Mouse (Mus musculus): ENCODE data around the gene Nudt9. TPM values are rescaled to one million over a fixed set of nuclear protein-coding genes. Genes with fewer than 3 reads are reported as not detected.

The Nudt9 gene
- polyA plus RNA-seq, 1 experiment from 2014 or later: 68.2 TPM

DNA sequence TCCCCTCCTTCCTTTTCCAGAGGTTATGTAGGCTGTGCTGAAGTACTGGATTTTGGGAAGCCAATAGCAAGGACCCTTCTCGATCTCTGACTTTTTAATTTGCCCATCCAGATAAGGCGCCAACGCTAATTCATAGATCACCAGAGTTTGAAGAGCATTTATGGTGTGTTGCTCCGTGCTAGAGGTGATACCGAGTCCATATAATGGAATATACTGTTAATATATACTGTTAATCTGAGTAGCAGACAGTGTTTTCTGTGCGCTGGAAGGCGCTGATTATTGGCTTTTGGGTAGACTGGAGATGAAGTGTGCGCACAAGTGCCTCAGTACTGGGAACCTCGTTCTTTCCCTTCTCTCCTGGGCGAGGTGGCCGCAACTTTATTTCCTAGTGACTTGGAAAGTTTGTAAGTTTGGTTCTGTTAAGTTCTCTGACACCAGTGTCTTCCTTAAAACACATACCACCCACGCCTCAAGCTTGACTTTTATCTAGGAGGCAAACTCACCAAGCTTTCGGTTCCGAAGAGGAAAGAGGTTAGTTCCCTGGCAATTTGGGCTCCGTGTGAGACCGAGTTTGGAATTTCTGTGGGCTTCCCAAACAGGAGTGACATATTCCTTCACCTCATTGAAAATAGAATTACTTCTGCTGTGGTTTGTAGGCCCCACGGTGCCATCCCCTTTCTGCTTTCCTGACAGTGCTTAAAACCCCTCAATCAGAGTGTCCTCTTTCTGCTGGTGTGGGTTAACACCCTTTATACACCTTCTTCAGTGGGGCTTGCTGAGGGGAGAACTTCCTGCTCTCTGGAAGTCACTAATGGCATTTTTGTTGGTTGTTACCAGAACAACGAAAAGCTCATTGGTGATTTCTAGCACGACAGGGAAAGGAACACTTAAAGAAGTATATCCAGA is 1.3 kb downstream of the Nudt9 start:
- WGBS: 10% methylated on average over 19 of the region's 19 CpGs
- Histone ChIP-seq H3K9ac (ENCODE audit: low read depth, low read length) (peak overlapping the region; percentile 89), H3K4me1 (replicated peaks; ENCODE audit: control insufficient read depth, insufficient read depth, low read length) (no peaks in the 10 kb centered on the region), H3K4me2 (replicated peaks; ENCODE audit: low read depth, low read length) (peak overlapping the region; percentile 60), H3K4me3 (ENCODE audit: low read depth, low read length) (peak overlapping the region; percentile 76), H3K36me3 (ENCODE audit: control insufficient read depth, insufficient read depth, low read length) (no peaks in the 10 kb centered on the region), H3K27me3 (ENCODE audit: control insufficient read depth, insufficient read depth, low read length) (no peaks in the 10 kb centered on the region), H3K9me3 (ENCODE audit: control insufficient read depth, low read length) (no peaks in the 10 kb centered on the region), H3K27ac (ENCODE audit: low read depth, low read length) (peak overlapping the region; percentile 69)
- peak; percentile 33 for DNase-seq (ENCODE audit: low spot score)
- ATAC-seq (ENCODE audit: low FRiP score): no peak; the same call in 1 of the 2 replicates

GRCm38 (mm10) chr5:104048139-104048538 is 2.0 kb downstream of the Nudt9 start:
- WGBS: 47% methylated on average over 4 of the region's 4 CpGs
- H3K27ac ChIP-seq (ENCODE audit: low read depth, low read length): no peak overlapping the region
- H3K4me1 ChIP-seq (replicated peaks; ENCODE audit: control insufficient read depth, insufficient read depth, low read length): no peaks in the 10 kb centered on the region
- ATAC-seq (ENCODE audit: low FRiP score) (no peak), DNase-seq (ENCODE audit: low spot score) (no peak)
- H3K4me3 ChIP-seq (ENCODE audit: low read depth, low read length): peak overlapping the region; percentile 76; the same call in 1 of the 2 replicates
- no peak overlapping the region for H3K9ac ChIP-seq (ENCODE audit: low read depth, low read length)
- H3K4me2 ChIP-seq (replicated peaks; ENCODE audit: low read depth, low read length): peak overlapping the region; percentile 60; the same call in 1 of the 2 replicates
- no peaks in the 10 kb centered on the region for H3K9me3 ChIP-seq (ENCODE audit: control insufficient read depth, low read length)
- no peaks in the 10 kb centered on the region for H3K36me3 ChIP-seq (ENCODE audit: control insufficient read depth, insufficient read depth, low read length)
- H3K27me3 ChIP-seq (ENCODE audit: control insufficient read depth, insufficient read depth, low read length): no peaks in the 10 kb centered on the region

- Histone ChIP-seq H3K9ac (ENCODE audit: low read depth, low read length) (no peak overlapping the region), H3K27ac (ENCODE audit: low read depth, low read length) (no peak overlapping the region), H3K4me3 (ENCODE audit: low read depth, low read length) (no peak overlapping the region), H3K36me3 (ENCODE audit: control insufficient read depth, insufficient read depth, low read length) (no peaks in the 10 kb centered on the region), H3K9me3 (ENCODE audit: control insufficient read depth, low read length) (no peaks in the 10 kb centered on the region), H3K4me1 (replicated peaks; ENCODE audit: control insufficient read depth, insufficient read depth, low read length) (no peaks in the 10 kb centered on the region), H3K27me3 (ENCODE audit: control insufficient read depth, insufficient read depth, low read length) (no peaks in the 10 kb centered on the region), H3K4me2 (replicated peaks; ENCODE audit: low read depth, low read length) (no peak overlapping the region)
- ATAC-seq (ENCODE audit: low FRiP score) (no peak), DNase-seq (ENCODE audit: low spot score) (peak; percentile 53)
- WGBS: 61% methylated on average over 8 of the region's 8 CpGs
Measured at GRCm38 (mm10) chr5:104052956-104053355, 6.8 kb downstream of the Nudt9 start.

- H3K4me1 ChIP-seq (replicated peaks; ENCODE audit: control insufficient read depth, insufficient read depth, low read length): no peaks in the 10 kb centered on the region
- WGBS: 94% methylated on average over 4 of the region's 4 CpGs
- ATAC-seq (ENCODE audit: low FRiP score): no peak
- H3K36me3 ChIP-seq (ENCODE audit: control insufficient read depth, insufficient read depth, low read length): no peaks in the 10 kb centered on the region
- no peaks in the 10 kb centered on the region for H3K27me3 ChIP-seq (ENCODE audit: control insufficient read depth, insufficient read depth, low read length)
- H3K9me3 ChIP-seq (ENCODE audit: control insufficient read depth, low read length): no peaks in the 10 kb centered on the region
- H3K4me3 ChIP-seq (ENCODE audit: low read depth, low read length): no peak overlapping the region
- no peak overlapping the region for H3K9ac ChIP-seq (ENCODE audit: low read depth, low read length)
- H3K4me2 ChIP-seq (replicated peaks; ENCODE audit: low read depth, low read length): no peak overlapping the region
- DNase-seq (ENCODE audit: low spot score): no peak
- no peak overlapping the region for H3K27ac ChIP-seq (ENCODE audit: low read depth, low read length)
Measured at GRCm38 (mm10) chr5:104054938-104055337, 8.8 kb downstream of the Nudt9 start.

- ATAC-seq (ENCODE audit: low FRiP score) (no peak), DNase-seq (ENCODE audit: low spot score) (no peak)
- Histone ChIP-seq H3K36me3 (ENCODE audit: control insufficient read depth, insufficient read depth, low read length) (no peaks in the 10 kb centered on the region), H3K4me1 (replicated peaks; ENCODE audit: control insufficient read depth, insufficient read depth, low read length) (no peaks in the 10 kb centered on the region), H3K27me3 (ENCODE audit: control insufficient read depth, insufficient read depth, low read length) (no peaks in the 10 kb centered on the region), H3K9me3 (ENCODE audit: control insufficient read depth, low read length) (no peaks in the 10 kb centered on the region), H3K4me2 (replicated peaks; ENCODE audit: low read depth, low read length) (no peak overlapping the region), H3K4me3 (ENCODE audit: low read depth, low read length) (no peak overlapping the region), H3K9ac (ENCODE audit: low read depth, low read length) (no peak overlapping the region), H3K27ac (ENCODE audit: low read depth, low read length) (no peak overlapping the region)
- WGBS: 85% methylated on average over 4 of the region's 4 CpGs
Measured at GRCm38 (mm10) chr5:104055816-104056215, 9.7 kb downstream of the Nudt9 start.

DNA sequence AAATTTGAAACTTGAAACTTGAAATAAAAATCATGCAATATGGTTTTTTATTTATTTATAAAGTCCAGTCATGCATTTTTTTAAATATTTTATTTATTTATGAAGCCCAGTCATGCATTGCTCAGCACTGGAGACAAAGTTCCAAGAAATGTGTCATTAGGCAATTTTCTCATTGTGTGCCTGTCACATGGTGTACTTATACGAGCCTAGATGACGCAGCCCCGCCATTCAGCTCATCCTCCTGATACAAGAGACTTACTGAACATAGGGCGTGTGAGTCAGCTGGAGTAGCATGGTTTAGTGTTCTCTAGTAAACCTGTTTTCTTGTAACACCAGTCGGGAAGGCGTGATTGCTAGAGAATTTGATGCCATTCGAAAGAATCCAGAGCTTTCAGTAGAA is 10.2 kb downstream of the Nudt9 start:
- 86% methylated on average over 7 of the region's 7 CpGs for WGBS
- ATAC-seq (ENCODE audit: low FRiP score) (no peak), DNase-seq (ENCODE audit: low spot score) (no peak)
- Histone ChIP-seq H3K36me3 (ENCODE audit: control insufficient read depth, insufficient read depth, low read length) (no peaks in the 10 kb centered on the region), H3K9me3 (ENCODE audit: control insufficient read depth, low read length) (no peaks in the 10 kb centered on the region), H3K4me3 (ENCODE audit: low read depth, low read length) (no peak overlapping the region), H3K27me3 (ENCODE audit: control insufficient read depth, insufficient read depth, low read length) (no peaks in the 10 kb centered on the region), H3K4me2 (replicated peaks; ENCODE audit: low read depth, low read length) (no peak overlapping the region), H3K4me1 (replicated peaks; ENCODE audit: control insufficient read depth, insufficient read depth, low read length) (no peaks in the 10 kb centered on the region), H3K9ac (ENCODE audit: low read depth, low read length) (no peak overlapping the region), H3K27ac (ENCODE audit: low read depth, low read length) (no peak overlapping the region)

- no peak overlapping the region for H3K9ac ChIP-seq (ENCODE audit: low read depth, low read length)
- H3K9me3 ChIP-seq (ENCODE audit: control insufficient read depth, low read length): no peaks in the 10 kb centered on the region
- no peak overlapping the region for H3K27ac ChIP-seq (ENCODE audit: low read depth, low read length)
- no peaks in the 10 kb centered on the region for H3K36me3 ChIP-seq (ENCODE audit: control insufficient read depth, insufficient read depth, low read length)
- H3K4me3 ChIP-seq (ENCODE audit: low read depth, low read length): no peak overlapping the region
- WGBS: 65% methylated on average over 15 of the region's 15 CpGs
- peak; percentile 55 for DNase-seq (ENCODE audit: low spot score)
- no peaks in the 10 kb centered on the region for H3K27me3 ChIP-seq (ENCODE audit: control insufficient read depth, insufficient read depth, low read length)
- H3K4me1 ChIP-seq (replicated peaks; ENCODE audit: control insufficient read depth, insufficient read depth, low read length): no peaks in the 10 kb centered on the region
- no peak for ATAC-seq (ENCODE audit: low FRiP score)
- H3K4me2 ChIP-seq (replicated peaks; ENCODE audit: low read depth, low read length): no peak overlapping the region
Measured at GRCm38 (mm10) chr5:104058021-104058420, 11.9 kb downstream of the Nudt9 start.

DNA sequence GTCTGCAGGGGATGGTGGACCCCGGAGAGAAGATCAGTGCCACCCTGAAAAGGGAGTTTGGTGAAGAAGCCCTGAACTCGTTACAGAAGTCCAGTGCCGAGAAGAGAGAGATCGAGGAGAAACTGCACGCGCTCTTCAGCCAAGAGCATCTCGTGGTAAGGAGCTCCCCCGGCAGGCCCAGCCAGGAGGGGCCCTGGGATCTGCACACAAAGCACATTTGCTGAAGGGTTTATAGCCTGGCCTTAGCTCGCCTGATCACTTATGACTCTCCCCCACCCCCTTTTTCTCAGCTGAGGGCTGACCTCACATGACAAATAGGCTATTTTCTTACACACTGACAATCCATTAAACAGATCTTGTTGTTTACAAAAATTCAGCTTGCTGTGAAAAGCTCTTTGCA is 13.5 kb downstream of the Nudt9 start:
- Histone ChIP-seq H3K4me3 (ENCODE audit: low read depth, low read length) (no peak overlapping the region), H3K27me3 (ENCODE audit: control insufficient read depth, insufficient read depth, low read length) (no peaks in the 10 kb centered on the region), H3K27ac (ENCODE audit: low read depth, low read length) (no peak overlapping the region), H3K9me3 (ENCODE audit: control insufficient read depth, low read length) (no peaks in the 10 kb centered on the region), H3K4me2 (replicated peaks; ENCODE audit: low read depth, low read length) (no peak overlapping the region), H3K9ac (ENCODE audit: low read depth, low read length) (no peak overlapping the region), H3K36me3 (ENCODE audit: control insufficient read depth, insufficient read depth, low read length) (no peaks in the 10 kb centered on the region), H3K4me1 (replicated peaks; ENCODE audit: control insufficient read depth, insufficient read depth, low read length) (no peaks in the 10 kb centered on the region)
- 87% methylated on average over 9 of the region's 9 CpGs for WGBS
- ATAC-seq (ENCODE audit: low FRiP score) (no peak), DNase-seq (ENCODE audit: low spot score) (no peak)

DNA sequence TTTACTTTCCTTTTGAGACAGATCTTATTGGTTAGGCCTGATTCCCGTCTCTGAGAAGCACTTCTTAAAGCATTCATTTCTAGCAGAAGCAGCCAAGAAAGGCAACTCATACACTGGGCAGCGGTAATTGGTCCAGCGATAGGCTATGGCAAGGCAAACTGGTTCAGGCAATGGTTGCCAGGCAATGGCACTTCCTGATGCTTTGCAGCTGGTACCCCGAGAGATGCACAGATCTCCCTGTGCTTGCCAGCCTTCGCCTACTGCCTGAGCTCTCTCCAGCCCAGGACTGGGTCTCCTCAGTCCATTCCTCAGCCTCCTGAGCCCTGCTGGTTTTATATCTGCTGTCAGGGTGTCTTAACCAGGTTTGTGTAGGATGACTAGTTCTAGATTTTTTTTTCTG is 14.3 kb downstream of the Nudt9 start:
- Histone ChIP-seq H3K9me3 (ENCODE audit: control insufficient read depth, low read length) (no peaks in the 10 kb centered on the region), H3K4me1 (replicated peaks; ENCODE audit: control insufficient read depth, insufficient read depth, low read length) (no peaks in the 10 kb centered on the region), H3K27me3 (ENCODE audit: control insufficient read depth, insufficient read depth, low read length) (no peaks in the 10 kb centered on the region), H3K36me3 (ENCODE audit: control insufficient read depth, insufficient read depth, low read length) (no peaks in the 10 kb centered on the region), H3K4me2 (replicated peaks; ENCODE audit: low read depth, low read length) (no peak overlapping the region), H3K4me3 (ENCODE audit: low read depth, low read length) (no peak overlapping the region), H3K9ac (ENCODE audit: low read depth, low read length) (no peak overlapping the region), H3K27ac (ENCODE audit: low read depth, low read length) (no peak overlapping the region)
- 94% methylated on average over 5 of the region's 5 CpGs for WGBS
- ATAC-seq (ENCODE audit: low FRiP score) (no peak), DNase-seq (ENCODE audit: low spot score) (no peak)
